Mouse (Mus musculus) heart, postnatal 0 days (tissue): ENCODE results near the gene Sdr39u1. TPM values are rescaled to one million over a fixed set of nuclear protein-coding genes. Genes with fewer than 3 reads are reported as not detected.

Source experiments
- ATAC-seq: fragments of 200-750 bp; cut with Nextera tagmentation; 2 replicates; pipeline ENCODE4 v1.8.0; 2017; ENCODE audit warnings: low read depth, moderate number of reproducible peaks, moderate library complexity; ENCODE audit not compliant: insufficient read depth
- DNase-seq: peaks from one replicate; pipeline ENCODE4 v3.0.0-alpha.2; 2016; ENCODE audit warnings: low spot score
- H3K27ac ChIP-seq: fragments of 300-500 bp; sonication (generic); 2 replicates; pipeline ENCODE4 v1.5.1; 2014; ENCODE audit warnings: low read depth, mild to moderate bottlenecking
- H3K27me3 ChIP-seq: fragments of 300-500 bp; sonication (generic); 2 replicates; pipeline ENCODE4 v1.6.1; 2014; ENCODE audit warnings: low read length, mixed read lengths; ENCODE audit not compliant: control insufficient read depth, insufficient read depth
- H3K36me3 ChIP-seq: fragments of 300-500 bp; sonication (generic); replicated peaks from 2 replicates; pipeline ENCODE4 v1.6.1; 2014; ENCODE audit warnings: low read length, mixed read lengths; ENCODE audit not compliant: control insufficient read depth, insufficient read depth
- H3K4me1 ChIP-seq: fragments of 300-500 bp; sonication (generic); 2 replicates; pipeline ENCODE4 v1.6.1; 2014; ENCODE audit warnings: antibody characterized with exemption; ENCODE audit not compliant: control insufficient read depth, insufficient read depth
- H3K4me2 ChIP-seq: fragments of 300-500 bp; sonication (generic); 2 replicates; pipeline ENCODE4 v1.6.1; 2014; ENCODE audit warnings: low read depth, mild to moderate bottlenecking, low read length, moderate library complexity
- H3K4me3 ChIP-seq: fragments of 300-500 bp; sonication (generic); 2 replicates; pipeline ENCODE4 v1.5.1; 2014; ENCODE audit warnings: low read depth, low read length
- H3K9ac ChIP-seq: fragments of 300-500 bp; sonication (generic); replicated peaks from 2 replicates; pipeline ENCODE4 v1.6.1; 2014; ENCODE audit warnings: low read depth, low read length, mixed read lengths
- H3K9me3 ChIP-seq: fragments of 300-500 bp; sonication (generic); replicated peaks from 2 replicates; pipeline ENCODE4 v1.6.1; 2016; ENCODE audit warnings: low read length; ENCODE audit not compliant: control insufficient read depth
- CTCF ChIP-seq: IDR thresholded peaks from 2 replicates; pipeline ENCODE4 v1.5.1; 2016; ENCODE audit warnings: antibody characterized with exemption, control low read depth, low read depth
- EP300 ChIP-seq: IDR thresholded peaks from 2 replicates; pipeline ENCODE4 v1.6.1; 2016; ENCODE audit warnings: antibody characterized with exemption, low read depth
- WGBS: fragments of 180-500 bp; shearing (Covaris S2); extraction: QIAGEN DNeasy Blood & Tissue Kit; methylation state at CpG from one replicate; pipeline ENCODE4 v1.1.7; 2014; 5-methylcytosine and 5-hydroxymethylcytosine counted together
- polyA plus RNA-seq: library from polyadenylated mRNA; unstranded; fragments of >200 nt; fragmentation: Nextera tagmentation; extraction: Ambion mirVana; gene quantifications from 2 replicates; pipeline ENCODE4 v1.2.1, GENCODE M21; 2015
- total RNA-seq: library from RNA; depleted of rRNA; stranded (reverse); fragments of >200 nt; gene quantifications from 2 replicates; pipeline ENCODE4 v1.2.3, GENCODE M21; 2014; ENCODE audit warnings: low replicate concordance; rRNA removed

Gene Sdr39u1
- total and polyA plus RNA-seq, 2 experiments from 2014 or later = 88.3 to 138 TPM

GRCm38 (mm10) chr14:55852646-55853551 lies 47.2 kb downstream of the Sdr39u1 start:
- TF ChIP-seq CTCF = no peak
- Histone ChIP-seq H3K27me3 (no peaks in the 10 kb centered on the region), H3K4me2 (peak overlapping the region; percentile 80), H3K4me3 (peak overlapping the region; percentile 79), H3K27ac (peak overlapping the region; percentile 88), H3K9ac (peak overlapping the region; percentile 74; the same call in 1 of the 2 replicates), H3K4me1 (peaks cover 31% of the 10 kb centered on the region), H3K36me3 (no peaks in the 10 kb centered on the region; the same call in 1 of the 2 replicates), H3K9me3 (no peaks in the 10 kb centered on the region)
- no peak for DNase-seq
- 0 out of 2 replicates have a peak, but pooled peaks have one; percentile 21 for ATAC-seq
- WGBS = 24% methylated on average over 11 of the region's 11 CpGs

GRCm38 (mm10) chr14:55850885-55851284 lies 49.2 kb downstream of the Sdr39u1 start:
- DNase-seq = no peak
- no peaks in the 10 kb centered on the region for H3K27me3 ChIP-seq
- ATAC-seq = no peak
- WGBS = 51% methylated on average over 6 of the region's 6 CpGs
- H3K27ac ChIP-seq = no peak overlapping the region
- no peak for TF ChIP-seq CTCF
- no peak for TF ChIP-seq EP300
- no peak overlapping the region for H3K4me2 ChIP-seq
- H3K9me3 ChIP-seq = no peaks in the 10 kb centered on the region
- H3K4me3 ChIP-seq = no peak overlapping the region
- H3K36me3 ChIP-seq = no peaks in the 10 kb centered on the region
- no peak overlapping the region for H3K9ac ChIP-seq
- peaks cover 12% of the 10 kb centered on the region for H3K4me1 ChIP-seq

Other genes with a start within 250 kb of the Sdr39u1 start
- gene Mdp1, start 239.8 kb downstream of the Sdr39u1 start, total RNA-seq = 62.4 and 66.0 TPM in 2 replicates
- gene Mdp1, start 239.8 kb downstream of the Sdr39u1 start, polyA plus RNA-seq = 98.6 and 104 TPM in 2 replicates
- gene Gmpr2, start 228.4 kb downstream of the Sdr39u1 start, total RNA-seq = 27.4 and 31.8 TPM in 2 replicates
- 27.7 and 29.2 TPM in 2 replicates for gene Gmpr2, start 228.4 kb downstream of the Sdr39u1 start, polyA plus RNA-seq
- 137 and 141 TPM in 2 replicates for gene Nedd8, start 228.2 kb downstream of the Sdr39u1 start, total RNA-seq
- gene Nedd8, start 228.2 kb downstream of the Sdr39u1 start, polyA plus RNA-seq = 460 and 483 TPM in 2 replicates
- 11.9 and 20.2 TPM in 2 replicates for gene Tinf2, start 218.5 kb downstream of the Sdr39u1 start, total RNA-seq
- 15.9 and 17.1 TPM in 2 replicates for gene Tinf2, start 218.5 kb downstream of the Sdr39u1 start, polyA plus RNA-seq
- 0.85 and 1.3 TPM in 2 replicates for gene Tgm1, start 186.4 kb downstream of the Sdr39u1 start, total RNA-seq
- gene Tgm1, start 186.4 kb downstream of the Sdr39u1 start, polyA plus RNA-seq = 0.11 and 0.27 TPM in 2 replicates
- 35.6 and 36.8 TPM in 2 replicates for gene Rabggta, start 178.0 kb downstream of the Sdr39u1 start, total RNA-seq
- gene Rabggta, start 178.0 kb downstream of the Sdr39u1 start, polyA plus RNA-seq = 20.8 and 21.8 TPM in 2 replicates
- gene Dhrs1, start 154.6 kb downstream of the Sdr39u1 start, total RNA-seq = 51.9 and 58.1 TPM in 2 replicates
- 62.9 and 65.0 TPM in 2 replicates for gene Dhrs1, start 154.6 kb downstream of the Sdr39u1 start, polyA plus RNA-seq
- 20.2 and 26.3 TPM in 2 replicates for gene Nop9, start 154.6 kb downstream of the Sdr39u1 start, total RNA-seq
- 13.1 and 14.2 TPM in 2 replicates for gene Nop9, start 154.6 kb downstream of the Sdr39u1 start, polyA plus RNA-seq
- 0.31 and 0.34 TPM in 2 replicates for gene Cideb, start 141.8 kb downstream of the Sdr39u1 start, total RNA-seq
- 2.8 and 3.6 TPM in 2 replicates for gene Cideb, start 141.8 kb downstream of the Sdr39u1 start, polyA plus RNA-seq
- gene Ltb4r2, start 138.9 kb downstream of the Sdr39u1 start, total RNA-seq = not detected in 2 replicates
- gene Ltb4r2, start 138.9 kb downstream of the Sdr39u1 start, polyA plus RNA-seq = 0.10 and 0.22 TPM in 2 replicates
- 0.62 TPM in 1 of 2 replicates, not detected in the other for gene Ltb4r1, start 134.3 kb downstream of the Sdr39u1 start, total RNA-seq
- 0.38 and 0.40 TPM in 2 replicates for gene Ltb4r1, start 134.3 kb downstream of the Sdr39u1 start, polyA plus RNA-seq
- 16.2 and 17.4 TPM in 2 replicates for gene Adcy4, start 116.2 kb downstream of the Sdr39u1 start, total RNA-seq
- gene Adcy4, start 116.2 kb downstream of the Sdr39u1 start, polyA plus RNA-seq = 10.6 TPM in 2 replicates
- gene Ripk3, start 111.4 kb downstream of the Sdr39u1 start, total RNA-seq = 8.5 and 16.3 TPM in 2 replicates
- gene Ripk3, start 111.4 kb downstream of the Sdr39u1 start, polyA plus RNA-seq = 9.3 and 9.4 TPM in 2 replicates
- gene Nfatc4, start 77.1 kb downstream of the Sdr39u1 start, total RNA-seq = 6.5 and 8.5 TPM in 2 replicates
- 3.4 and 4.0 TPM in 2 replicates for gene Nfatc4, start 77.1 kb downstream of the Sdr39u1 start, polyA plus RNA-seq
- gene Nynrin, start 46.3 kb downstream of the Sdr39u1 start, total RNA-seq = 27.6 and 29.0 TPM in 2 replicates
- gene Nynrin, start 46.3 kb downstream of the Sdr39u1 start, polyA plus RNA-seq = 3.9 and 4.7 TPM in 2 replicates
- gene Cbln3, start 15.9 kb downstream of the Sdr39u1 start, total RNA-seq = 0.73 and 2.5 TPM in 2 replicates
- gene Cbln3, start 15.9 kb downstream of the Sdr39u1 start, polyA plus RNA-seq = 0.47 and 0.68 TPM in 2 replicates
- gene Khnyn, start 15.3 kb downstream of the Sdr39u1 start, total RNA-seq = 17.1 and 19.5 TPM in 2 replicates
- gene Khnyn, start 15.3 kb downstream of the Sdr39u1 start, polyA plus RNA-seq = 5.0 and 5.3 TPM in 2 replicates
- 1.6 and 4.4 TPM in 2 replicates for gene Cma1, start 44.4 kb upstream of the Sdr39u1 start, total RNA-seq
- gene Cma1, start 44.4 kb upstream of the Sdr39u1 start, polyA plus RNA-seq = 22.1 and 24.1 TPM in 2 replicates
- not detected in 2 replicates for gene Cma2, start 50.7 kb upstream of the Sdr39u1 start, total RNA-seq
- gene Cma2, start 50.7 kb upstream of the Sdr39u1 start, polyA plus RNA-seq = not detected in 2 replicates
- not detected in 2 replicates for gene Mcpt1, start 117.7 kb upstream of the Sdr39u1 start, total RNA-seq
- not detected in 2 replicates for gene Mcpt1, start 117.7 kb upstream of the Sdr39u1 start, polyA plus RNA-seq
- gene Mcpt9, start 130.2 kb upstream of the Sdr39u1 start, total RNA-seq = not detected in 2 replicates
- not detected in 2 replicates for gene Mcpt9, start 130.2 kb upstream of the Sdr39u1 start, polyA plus RNA-seq
- gene Mcpt2, start 141.7 kb upstream of the Sdr39u1 start, total RNA-seq = not detected in 2 replicates
- gene Mcpt2, start 141.7 kb upstream of the Sdr39u1 start, polyA plus RNA-seq = not detected in 2 replicates
- gene Mcpt4, start 162.0 kb upstream of the Sdr39u1 start, total RNA-seq = 0.12 TPM in 1 of 2 replicates, not detected in the other
- gene Mcpt4, start 162.0 kb upstream of the Sdr39u1 start, polyA plus RNA-seq = 1.8 and 2.3 TPM in 2 replicates
- gene Mcpt8, start 185.0 kb upstream of the Sdr39u1 start, total RNA-seq = not detected in 2 replicates
- 0.22 and 0.38 TPM in 2 replicates for gene Mcpt8, start 185.0 kb upstream of the Sdr39u1 start, polyA plus RNA-seq
- gene Ctsg, start 202.3 kb upstream of the Sdr39u1 start, total RNA-seq = not detected in 2 replicates
- 0.15 and 0.23 TPM in 2 replicates for gene Ctsg, start 202.3 kb upstream of the Sdr39u1 start, polyA plus RNA-seq
- not detected in 2 replicates for gene Gzme, start 220.3 kb upstream of the Sdr39u1 start, total RNA-seq
- gene Gzme, start 220.3 kb upstream of the Sdr39u1 start, polyA plus RNA-seq = not detected in 2 replicates
- gene Gzmd, start 232.3 kb upstream of the Sdr39u1 start, total RNA-seq = not detected in 2 replicates
- gene Gzmd, start 232.3 kb upstream of the Sdr39u1 start, polyA plus RNA-seq = not detected in 2 replicates